Mouse (Mus musculus) T-helper 17 cell (primary cell): Measurements from ENCODE around the gene Tob1.

Experiments
- in situ Hi-C, 2 experiments: fragments of 300-600 bp; cut with MboI, MseI; formaldehyde crosslinking; loops; 1 replicate in 1 of 2; 2 replicates in 1 of 2; pipeline ENCODE4 v1.15.1; 2025; ENCODE audit warnings: high pct_unique_total_duplicates in 2 of 2

Gene Tob1

GRCm38 (mm10) chr11:94261585-94262370 lies 50.5 kb downstream of the Tob1 start:
- in situ Hi-C loops, result no loop called here
